Mouse (Mus musculus) myocyte (in vitro differentiated cells): ENCODE data around the gene Mgat4d.

Experiments used
- CEBPB ChIP-seq: IDR thresholded peaks from 2 replicates; pipeline ENCODE4 v1.6.1; 2011; ENCODE audit warnings: mild to moderate bottlenecking, moderate library complexity; ENCODE audit not compliant: poor library complexity, insufficient read depth, severe bottlenecking
- POLR2A ChIP-seq: IDR thresholded peaks from one replicate; pipeline ENCODE4 v1.6.1; 2011; ENCODE audit warnings: low read depth, mild to moderate bottlenecking, control low read depth, moderate library complexity; ENCODE audit not compliant: insufficient read length
- POLR2AphosphoS2 ChIP-seq: IDR thresholded peaks from one replicate; pipeline ENCODE4 v1.6.1; 2011; ENCODE audit warnings: low read depth, control low read depth; ENCODE audit not compliant: insufficient read length
- REST ChIP-seq: IDR thresholded peaks from one replicate; pipeline ENCODE4 v1.6.1; 2011; ENCODE audit warnings: mild to moderate bottlenecking, control low read depth, moderate library complexity; ENCODE audit not compliant: insufficient read depth, insufficient read length

GRCm38 (mm10) chr8:83377231-83377630 lies 29.0 kb downstream of the Mgat4d start:
- TF ChIP-seq CEBPB = no peak
- TF ChIP-seq POLR2A = no peak
- no peak for TF ChIP-seq REST
- TF ChIP-seq POLR2AphosphoS2 = no peak
